Mouse (Mus musculus): ENCODE results near the gene Zdhhc20.
A peak's percentile ranks its signal among the peaks of the same experiment; 100 is the strongest.

Zdhhc20 gene

GRCm38 (mm10) chr14:57811844-57812243 lies 78.2 kb downstream of the Zdhhc20 start:
- no peak for DNase-seq

- DNase-seq, result no peak
These were observed 79.2 kb downstream of the Zdhhc20 start for GRCm38 (mm10) chr14:57810886-57811285.

- no peak for DNase-seq
These were observed 81.5 kb downstream of the Zdhhc20 start for GRCm38 (mm10) chr14:57808558-57808957.

GRCm38 (mm10) chr14:57803731-57804130 lies 86.3 kb downstream of the Zdhhc20 start:
- no peak for DNase-seq

- peak; percentile 95 for DNase-seq
These were observed 91.8 kb downstream of the Zdhhc20 start, which contains the start of gene Sap18 for GRCm38 (mm10) chr14:57797991-57798931. Gene Sap18 (plus strand): TSS chr14:57798180.

GRCm38 (mm10) chr14:57797551-57797950 lies 92.5 kb downstream of the Zdhhc20 start:
- peak; percentile 7 for DNase-seq

GRCm38 (mm10) chr14:57791171-57791570 lies 98.9 kb downstream of the Zdhhc20 start:
- DNase-seq, result no peak

GRCm38 (mm10) chr14:57789759-57790158 lies 100.3 kb downstream of the Zdhhc20 start:
- no peak for DNase-seq

- DNase-seq, result no peak
These were observed 100.8 kb downstream of the Zdhhc20 start for GRCm38 (mm10) chr14:57789311-57789710.

- no peak for DNase-seq
These were observed 102.7 kb downstream of the Zdhhc20 start for GRCm38 (mm10) chr14:57787406-57787805.
